Mouse (Mus musculus) thymus, postnatal 0 days (tissue): ENCODE measurements around the gene Cyp4f40. TPM values are rescaled to one million over a fixed set of nuclear protein-coding genes. Genes with fewer than 3 reads are reported as not detected.
"Not testable (repeated sequence)": the region's sequence is repeated elsewhere in the genome, so short reads cannot be mapped to it uniquely, and the experiment has no call there.

Experiments
- DNase-seq: peaks from one replicate; pipeline ENCODE4 v3.0.0-alpha.2; 2015; ENCODE audit warnings: low spot score
- polyA plus RNA-seq: library from polyadenylated mRNA; unstranded; fragments of >200 nt; fragmentation: Nextera tagmentation; extraction: Ambion mirVana; gene quantifications from 2 replicates; pipeline ENCODE4 v1.2.1, GENCODE M21; 2015

Cyp4f40 gene
- not detected in 2 replicates for polyA plus RNA-seq

- DNase-seq: no peak
These were observed at the start of gene Cyp4f40 for GRCm38 (mm10) chr17:32658712-32659111. Cyp4f40 (plus strand) TSS chr17:32658900.

GRCm38 (mm10) chr17:32610231-32610630 is 48.5 kb upstream of the Cyp4f40 start:
- DNase-seq: not testable (repeated sequence)

GRCm38 (mm10) chr17:32610896-32611295 is 47.8 kb upstream of the Cyp4f40 start:
- DNase-seq: no peak

- DNase-seq: peak; percentile 1
These were observed 46.3 kb upstream of the Cyp4f40 start for GRCm38 (mm10) chr17:32612417-32612816.

GRCm38 (mm10) chr17:32617252-32617651 is 41.4 kb upstream of the Cyp4f40 start:
- DNase-seq: no peak

- DNase-seq: not testable (repeated sequence)
These were observed 37.7 kb upstream of the Cyp4f40 start, which contains the start of gene Cyp4f37 for GRCm38 (mm10) chr17:32621018-32621417. Cyp4f37 (plus strand) TSS chr17:32621309.

- not testable (repeated sequence) for DNase-seq
These were observed 29.0 kb upstream of the Cyp4f40 start for GRCm38 (mm10) chr17:32629726-32630125.

GRCm38 (mm10) chr17:32631936-32632335 is 26.8 kb upstream of the Cyp4f40 start:
- DNase-seq: no peak

- DNase-seq: not testable (repeated sequence)
These were observed 24.3 kb upstream of the Cyp4f40 start for GRCm38 (mm10) chr17:32634242-32634971.

GRCm38 (mm10) chr17:32634972-32635314 is 23.8 kb upstream of the Cyp4f40 start:
- peak; percentile 87 for DNase-seq

- DNase-seq: no peak
These were observed 22.4 kb upstream of the Cyp4f40 start for GRCm38 (mm10) chr17:32636341-32636740.

- DNase-seq: no peak
These were observed 21.5 kb upstream of the Cyp4f40 start for GRCm38 (mm10) chr17:32637151-32637550.

- no peak for DNase-seq
These were observed 12.1 kb upstream of the Cyp4f40 start for GRCm38 (mm10) chr17:32646631-32647030.

GRCm38 (mm10) chr17:32653860-32654259 is 4.8 kb upstream of the Cyp4f40 start:
- no peak for DNase-seq

GRCm38 (mm10) chr17:32657041-32657440 is 1.7 kb upstream of the Cyp4f40 start:
- DNase-seq: no peak

GRCm38 (mm10) chr17:32658246-32658645 is 454 bp upstream of the Cyp4f40 start:
- no peak for DNase-seq

- DNase-seq: no peak
These were observed 15.3 kb downstream of the Cyp4f40 start for GRCm38 (mm10) chr17:32673976-32674375.

- DNase-seq: peak; percentile 50
These were observed 17.4 kb downstream of the Cyp4f40 start for GRCm38 (mm10) chr17:32676040-32676635.

- peak; percentile 76 for DNase-seq
These were observed 21.7 kb downstream of the Cyp4f40 start for GRCm38 (mm10) chr17:32680404-32680803.

GRCm38 (mm10) chr17:32685048-32685750 is 26.5 kb downstream of the Cyp4f40 start, which contains the start of gene Cyp4f15:
Cyp4f15 (plus strand) TSS chr17:32685627.
- DNase-seq: no peak

- DNase-seq: no peak
These were observed 28.0 kb downstream of the Cyp4f40 start for GRCm38 (mm10) chr17:32686722-32687121.

- DNase-seq: no peak
These were observed 32.3 kb downstream of the Cyp4f40 start for GRCm38 (mm10) chr17:32690959-32691358.
